Mouse (Mus musculus) limb, embryonic 12.5 days (tissue): Measurements from ENCODE around the gene Tmem238. TPM values are rescaled to one million over a fixed set of nuclear protein-coding genes. Genes with fewer than 3 reads are reported as not detected.
"Not testable (repeated sequence)": the region's sequence is repeated elsewhere in the genome, so short reads cannot be mapped to it uniquely, and the experiment has no call there.

Source experiments
- ATAC-seq: fragments of 200-750 bp; cut with Nextera tagmentation; 2 replicates; pipeline ENCODE4 v1.8.0; 2017; ENCODE audit warnings: low read depth, moderate TSS enrichment; ENCODE audit not compliant: insufficient number of reproducible peaks, insufficient read depth, low FRiP score, low TSS enrichment
- H3K27ac ChIP-seq: fragments of 300-500 bp; sonication (generic); 2 replicates; pipeline ENCODE4 v1.5.1; 2016; ENCODE audit warnings: mild to moderate bottlenecking, moderate library complexity
- H3K27me3 ChIP-seq: fragments of 300-500 bp; sonication (generic); 2 replicates; pipeline ENCODE4 v1.6.1; 2016; ENCODE audit warnings: mild to moderate bottlenecking, moderate library complexity
- H3K36me3 ChIP-seq: fragments of 300-500 bp; sonication (generic); 2 replicates; pipeline ENCODE4 v1.6.1; 2016; ENCODE audit warnings: mild to moderate bottlenecking, moderate library complexity
- H3K4me1 ChIP-seq: fragments of 300-500 bp; sonication (generic); replicated peaks from 2 replicates; pipeline ENCODE4 v1.6.1; 2016
- H3K4me2 ChIP-seq: fragments of 300-500 bp; sonication (generic); 2 replicates; pipeline ENCODE4 v1.6.1; 2016; ENCODE audit warnings: mild to moderate bottlenecking, moderate library complexity
- H3K4me3 ChIP-seq: fragments of 300-500 bp; sonication (generic); replicated peaks from 2 replicates; pipeline ENCODE4 v1.5.1; 2016; ENCODE audit warnings: mild to moderate bottlenecking
- H3K9ac ChIP-seq: fragments of 300-500 bp; sonication (generic); replicated peaks from 2 replicates; pipeline ENCODE4 v1.6.1; 2016; ENCODE audit warnings: mild to moderate bottlenecking, moderate library complexity
- H3K9me3 ChIP-seq: fragments of 300-500 bp; sonication (generic); 2 replicates; pipeline ENCODE4 v1.6.1; 2016; ENCODE audit warnings: mild to moderate bottlenecking, moderate library complexity
- WGBS: fragments of 180-500 bp; shearing (Covaris S2); methylation state at CpG from one replicate; pipeline ENCODE4 v1.1.7; 2016; 5-methylcytosine and 5-hydroxymethylcytosine counted together
- polyA plus RNA-seq: library from polyadenylated mRNA; unstranded; fragments of >200 nt; fragmentation: Nextera tagmentation; extraction: Ambion mirVana; gene quantifications from 2 replicates; pipeline ENCODE4 v1.2.1, GENCODE M21; 2016

Gene Tmem238
- polyA plus RNA-seq, 1 experiment from 2014 or later = 6.8 TPM

GRCm38 (mm10) chr7:4812303-4813104, 23.0 kb upstream of the Tmem238 start, which contains the start of gene Ube2s:
Gene Ube2s (minus strand): TSS chr7:4812590.
- under 1% methylated on average over 62 of the region's 62 CpGs for WGBS
- H3K27ac ChIP-seq = peak within 1 kb of the TSS; percentile 95
- peak within 1 kb of the TSS; percentile 99 for H3K4me3 ChIP-seq
- peak; percentile 99 for ATAC-seq
- H3K9ac ChIP-seq = peak within 1 kb of the TSS; percentile 99
- H3K4me1 ChIP-seq = peaks cover 22% of the 10 kb centered on the region
- peaks cover 34% of the 10 kb centered on the region for H3K36me3 ChIP-seq
- H3K4me2 ChIP-seq = peak within 1 kb of the TSS; percentile 86
- no peaks in the 10 kb centered on the region for H3K9me3 ChIP-seq
- no peaks in the 10 kb centered on the region for H3K27me3 ChIP-seq

- peak overlapping the region; percentile 99 for H3K9ac ChIP-seq
- H3K4me3 ChIP-seq = peak overlapping the region; percentile 99
- peaks cover 22% of the 10 kb centered on the region for H3K4me1 ChIP-seq
- H3K27ac ChIP-seq = peak overlapping the region; percentile 95
- H3K4me2 ChIP-seq = peak overlapping the region; percentile 86
- no peak for ATAC-seq
- H3K36me3 ChIP-seq = peaks cover 40% of the 10 kb centered on the region
- no peaks in the 10 kb centered on the region for H3K9me3 ChIP-seq
- no peaks in the 10 kb centered on the region for H3K27me3 ChIP-seq
- 1% methylated on average over 33 of the region's 36 CpGs for WGBS
Measured at GRCm38 (mm10) chr7:4811842-4812302, 22.4 kb upstream of the Tmem238 start.

- not testable (repeated sequence) for H3K27ac ChIP-seq, ATAC-seq, H3K9me3 ChIP-seq, H3K27me3 ChIP-seq
- H3K4me2 ChIP-seq = peak overlapping the region; percentile 86
- H3K4me3 ChIP-seq = peak overlapping the region; percentile 99
- H3K36me3 ChIP-seq = peaks cover 47% of the 10 kb centered on the region
- H3K4me1 ChIP-seq = peaks cover 22% of the 10 kb centered on the region
- 46% methylated on average over 10 of the region's 10 CpGs for WGBS
- H3K9ac ChIP-seq = peak overlapping the region; percentile 99
Measured at GRCm38 (mm10) chr7:4811131-4811530, 21.7 kb upstream of the Tmem238 start.

GRCm38 (mm10) chr7:4806716-4807115, 17.3 kb upstream of the Tmem238 start:
- H3K36me3 ChIP-seq = peaks cover 68% of the 10 kb centered on the region
- WGBS = 91% methylated on average over 7 of the region's 7 CpGs
- ATAC-seq = no peak

GRCm38 (mm10) chr7:4802247-4802646, 12.8 kb upstream of the Tmem238 start:
- H3K4me3 ChIP-seq = no peak overlapping the region
- no peak overlapping the region for H3K9ac ChIP-seq
- no peak overlapping the region for H3K4me2 ChIP-seq
- H3K27ac ChIP-seq = no peak overlapping the region
- no peaks in the 10 kb centered on the region for H3K9me3 ChIP-seq
- no peak for ATAC-seq
- no peaks in the 10 kb centered on the region for H3K27me3 ChIP-seq
- peaks cover 48% of the 10 kb centered on the region for H3K36me3 ChIP-seq
- H3K4me1 ChIP-seq = no peaks in the 10 kb centered on the region

More at GRCm38 (mm10) chr7:4806716-4807115, 17.3 kb upstream of the Tmem238 start:
- Histone ChIP-seq H3K9ac (no peak overlapping the region), H3K4me3 (no peak overlapping the region), H3K4me1 (peaks cover 22% of the 10 kb centered on the region), H3K4me2 (no peak overlapping the region), H3K9me3 (no peaks in the 10 kb centered on the region), H3K27me3 (no peaks in the 10 kb centered on the region), H3K27ac (no peak overlapping the region)

- no peak overlapping the region for H3K4me2 ChIP-seq
- WGBS = 77% methylated on average over 7 of the region's 7 CpGs
- peaks cover 12% of the 10 kb centered on the region for H3K4me1 ChIP-seq
- H3K36me3 ChIP-seq = peaks cover 46% of the 10 kb centered on the region
- no peaks in the 10 kb centered on the region for H3K27me3 ChIP-seq
- no peak overlapping the region for H3K9ac ChIP-seq
- H3K9me3 ChIP-seq = no peaks in the 10 kb centered on the region
- ATAC-seq = no peak
- H3K4me3 ChIP-seq = no peak overlapping the region
- H3K27ac ChIP-seq = no peak overlapping the region
Measured at GRCm38 (mm10) chr7:4795767-4796433, 6.4 kb upstream of the Tmem238 start.

GRCm38 (mm10) chr7:4794631-4795168, 5.2 kb upstream of the Tmem238 start:
- Histone ChIP-seq H3K27ac (no peak overlapping the region), H3K27me3 (peaks cover 5% of the 10 kb centered on the region), H3K9ac (no peak overlapping the region), H3K4me1 (peaks cover 12% of the 10 kb centered on the region), H3K36me3 (peaks cover 46% of the 10 kb centered on the region), H3K4me2 (no peak overlapping the region), H3K9me3 (no peaks in the 10 kb centered on the region), H3K4me3 (0 out of 2 replicates have a peak overlapping the region, but pooled peaks have one; percentile 77)
- ATAC-seq = no peak
- WGBS = 90% methylated on average over 3 of the region's 3 CpGs

- no peak for ATAC-seq
- peak overlapping the region; percentile 91 for H3K4me2 ChIP-seq
- H3K4me1 ChIP-seq = peaks cover 12% of the 10 kb centered on the region
- peak overlapping the region; percentile 91 for H3K9ac ChIP-seq
- H3K9me3 ChIP-seq = no peaks in the 10 kb centered on the region
- peaks cover 14% of the 10 kb centered on the region for H3K27me3 ChIP-seq
- H3K27ac ChIP-seq = peak overlapping the region; percentile 93; the same call in 1 of the 2 replicates
- peak overlapping the region; percentile 77 for H3K4me3 ChIP-seq
- H3K36me3 ChIP-seq = peaks cover 46% of the 10 kb centered on the region
- 46% methylated on average over 4 of the region's 4 CpGs for WGBS
Measured at GRCm38 (mm10) chr7:4793674-4794073, 4.2 kb upstream of the Tmem238 start.

GRCm38 (mm10) chr7:4793248-4793647, 3.8 kb upstream of the Tmem238 start:
- Histone ChIP-seq H3K27me3 (peaks cover 16% of the 10 kb centered on the region), H3K4me3 (peak overlapping the region; percentile 77), H3K4me1 (peaks cover 13% of the 10 kb centered on the region), H3K36me3 (peaks cover 43% of the 10 kb centered on the region), H3K27ac (peak overlapping the region; percentile 93), H3K4me2 (peak overlapping the region; percentile 91), H3K9ac (peak overlapping the region; percentile 91)
- ATAC-seq, H3K9me3 ChIP-seq: not testable (repeated sequence)
- WGBS = under 1% methylated on average over 31 of the region's 31 CpGs

- ATAC-seq = peak; percentile 85
- Histone ChIP-seq H3K9ac (peak within 1 kb of the TSS; percentile 91), H3K4me2 (peak within 1 kb of the TSS; percentile 91), H3K27me3 (peaks cover 20% of the 10 kb centered on the region), H3K36me3 (peaks cover 38% of the 10 kb centered on the region), H3K4me3 (peak within 1 kb of the TSS; percentile 77), H3K4me1 (peaks cover 15% of the 10 kb centered on the region), H3K9me3 (no peaks in the 10 kb centered on the region), H3K27ac (peak within 1 kb of the TSS; percentile 93)
- WGBS = 2% methylated on average over 54 of the region's 54 CpGs
Measured at GRCm38 (mm10) chr7:4792278-4793212, 3.1 kb upstream of the Tmem238 start, which contains the start of gene Rpl28. Gene Rpl28 (plus strand): TSS chr7:4792874.
